Mouse (Mus musculus) limb, embryonic 13.5 days (tissue): ENCODE measurements around the gene Kng1. TPM values are rescaled to one million over a fixed set of nuclear protein-coding genes. Genes with fewer than 3 reads are reported as not detected.
"Not testable (repeated sequence)": the region's sequence is repeated elsewhere in the genome, so short reads cannot be mapped to it uniquely, and the experiment has no call there.

ENCODE experiments used
- ATAC-seq: fragments of 200-750 bp; cut with Nextera tagmentation; 2 replicates; pipeline ENCODE4 v1.8.0; 2017; ENCODE audit warnings: low read depth, moderate number of reproducible peaks, moderate TSS enrichment; ENCODE audit not compliant: low FRiP score
- H3K27ac ChIP-seq: fragments of 300-500 bp; sonication (generic); 2 replicates; pipeline ENCODE4 v1.5.1; 2015; ENCODE audit warnings: inconsistent platforms, mild to moderate bottlenecking, moderate library complexity
- H3K27me3 ChIP-seq: fragments of 300-500 bp; sonication (generic); 2 replicates; pipeline ENCODE4 v1.6.1; 2015; ENCODE audit warnings: mild to moderate bottlenecking, inconsistent platforms
- H3K36me3 ChIP-seq: fragments of 300-500 bp; sonication (generic); 2 replicates; pipeline ENCODE4 v1.6.1; 2015; ENCODE audit warnings: inconsistent platforms, mild to moderate bottlenecking, moderate library complexity
- H3K4me1 ChIP-seq: fragments of 300-500 bp; sonication (generic); 2 replicates; pipeline ENCODE4 v1.6.1; 2015; ENCODE audit warnings: inconsistent platforms
- H3K4me2 ChIP-seq: fragments of 300-500 bp; sonication (generic); replicated peaks from 2 replicates; pipeline ENCODE4 v1.6.1; 2015; ENCODE audit warnings: inconsistent platforms, mild to moderate bottlenecking, moderate library complexity
- H3K4me3 ChIP-seq: fragments of 300-500 bp; sonication (generic); 2 replicates; pipeline ENCODE4 v1.5.1; 2015; ENCODE audit warnings: moderate library complexity, mild to moderate bottlenecking, inconsistent platforms
- H3K9ac ChIP-seq: fragments of 300-500 bp; sonication (generic); 2 replicates; pipeline ENCODE4 v1.6.1; 2015; ENCODE audit warnings: mild to moderate bottlenecking, inconsistent platforms
- H3K9me3 ChIP-seq: fragments of 300-500 bp; sonication (generic); 2 replicates; pipeline ENCODE4 v1.6.1; 2016; ENCODE audit warnings: inconsistent platforms
- WGBS: fragments of 180-500 bp; shearing (Covaris S2); methylation state at CpG from one replicate; pipeline ENCODE4 v1.1.7; 2015; 5-methylcytosine and 5-hydroxymethylcytosine counted together
- polyA plus RNA-seq: library from polyadenylated mRNA; unstranded; fragments of >200 nt; fragmentation: Nextera tagmentation; extraction: Ambion mirVana; gene quantifications from 2 replicates; pipeline ENCODE4 v1.2.1, GENCODE M21; 2015

Gene Kng1
- polyA plus RNA-seq, 1 experiment from 2014 or later: 0.15 TPM

- WGBS: 15% methylated on average over 4 of the region's 4 CpGs
- Histone ChIP-seq H3K9ac (no peak overlapping the region), H3K4me3 (no peak overlapping the region), H3K27me3 (no peaks in the 10 kb centered on the region), H3K27ac (no peak overlapping the region), H3K36me3 (no peaks in the 10 kb centered on the region), H3K4me2 (no peak overlapping the region), H3K9me3 (no peaks in the 10 kb centered on the region), H3K4me1 (no peaks in the 10 kb centered on the region)
- no peak for ATAC-seq
These were observed 16.8 kb upstream of the Kng1 start for GRCm38 (mm10) chr16:23040876-23041275.

- H3K9me3 ChIP-seq: no peaks in the 10 kb centered on the region
- no peaks in the 10 kb centered on the region for H3K27me3 ChIP-seq
- no peaks in the 10 kb centered on the region for H3K36me3 ChIP-seq
- 61% methylated on average over 5 of the region's 5 CpGs for WGBS
- H3K4me2 ChIP-seq: no peak overlapping the region
- no peaks in the 10 kb centered on the region for H3K4me1 ChIP-seq
- H3K4me3 ChIP-seq: no peak overlapping the region
- H3K27ac ChIP-seq: no peak overlapping the region
- no peak overlapping the region for H3K9ac ChIP-seq
- no peak for ATAC-seq
These were observed 11.3 kb upstream of the Kng1 start for GRCm38 (mm10) chr16:23046319-23046718.

GRCm38 (mm10) chr16:23059630-23060029 is 2.0 kb downstream of the Kng1 start:
- not testable (repeated sequence) for H3K9ac ChIP-seq, H3K27ac ChIP-seq, H3K9me3 ChIP-seq, H3K36me3 ChIP-seq, H3K27me3 ChIP-seq, ATAC-seq, H3K4me2 ChIP-seq, H3K4me3 ChIP-seq, H3K4me1 ChIP-seq
- 69% methylated on average over 4 of the region's 4 CpGs for WGBS

- not testable (repeated sequence) for H3K9ac ChIP-seq, H3K4me2 ChIP-seq
- WGBS: 83% methylated on average over 5 of the region's 5 CpGs
These were observed 3.2 kb downstream of the Kng1 start for GRCm38 (mm10) chr16:23060781-23061325.

GRCm38 (mm10) chr16:23077516-23077915 is 19.9 kb downstream of the Kng1 start:
- not testable (repeated sequence) for H3K4me2 ChIP-seq, H3K27ac ChIP-seq
- WGBS: 88% methylated on average over 6 of the region's 6 CpGs

More at GRCm38 (mm10) chr16:23060781-23061325, 3.2 kb downstream of the Kng1 start:
- H3K4me1 ChIP-seq, H3K9me3 ChIP-seq, H3K27ac ChIP-seq, H3K36me3 ChIP-seq, H3K4me3 ChIP-seq, H3K27me3 ChIP-seq, ATAC-seq: not testable (repeated sequence)

GRCm38 (mm10) chr16:23087159-23087558 is 29.5 kb downstream of the Kng1 start:
- H3K36me3 ChIP-seq, H3K4me3 ChIP-seq, H3K27me3 ChIP-seq, ATAC-seq, H3K9me3 ChIP-seq, H3K9ac ChIP-seq, H3K4me2 ChIP-seq, H3K27ac ChIP-seq, H3K4me1 ChIP-seq: not testable (repeated sequence)
- 81% methylated on average over 8 of the region's 8 CpGs for WGBS

More at GRCm38 (mm10) chr16:23077516-23077915, 19.9 kb downstream of the Kng1 start:
- H3K36me3 ChIP-seq, H3K9me3 ChIP-seq, H3K4me1 ChIP-seq, ATAC-seq, H3K9ac ChIP-seq, H3K27me3 ChIP-seq, H3K4me3 ChIP-seq: not testable (repeated sequence)

- H3K4me1 ChIP-seq, H3K27me3 ChIP-seq, H3K36me3 ChIP-seq, ATAC-seq, H3K27ac ChIP-seq, H3K4me2 ChIP-seq, H3K9ac ChIP-seq, H3K4me3 ChIP-seq, H3K9me3 ChIP-seq: not testable (repeated sequence)
- 54% methylated on average over 4 of the region's 4 CpGs for WGBS
These were observed 30.0 kb downstream of the Kng1 start for GRCm38 (mm10) chr16:23087712-23088111.

GRCm38 (mm10) chr16:23088491-23088890 is 30.8 kb downstream of the Kng1 start:
- H3K4me2 ChIP-seq, H3K27me3 ChIP-seq, ATAC-seq, H3K4me1 ChIP-seq, H3K4me3 ChIP-seq, H3K9ac ChIP-seq, H3K9me3 ChIP-seq, H3K36me3 ChIP-seq, H3K27ac ChIP-seq: not testable (repeated sequence)
- 87% methylated on average over 1 of the region's 1 CpGs for WGBS

- not testable (repeated sequence) for H3K36me3 ChIP-seq, H3K4me2 ChIP-seq, ATAC-seq, H3K9ac ChIP-seq, H3K27ac ChIP-seq, H3K4me1 ChIP-seq, H3K4me3 ChIP-seq, H3K9me3 ChIP-seq, H3K27me3 ChIP-seq
These were observed 33.7 kb downstream of the Kng1 start for GRCm38 (mm10) chr16:23091345-23091744.

- Histone ChIP-seq H3K9ac (no peak overlapping the region), H3K9me3 (no peaks in the 10 kb centered on the region), H3K27ac (no peak overlapping the region), H3K36me3 (no peaks in the 10 kb centered on the region), H3K4me1 (no peaks in the 10 kb centered on the region), H3K4me2 (no peak overlapping the region), H3K27me3 (no peaks in the 10 kb centered on the region), H3K4me3 (no peak overlapping the region)
- WGBS: 80% methylated on average over 13 of the region's 13 CpGs
- no peak for ATAC-seq
These were observed 35.8 kb downstream of the Kng1 start for GRCm38 (mm10) chr16:23093321-23093953.

GRCm38 (mm10) chr16:23094136-23094535 is 36.5 kb downstream of the Kng1 start:
- Histone ChIP-seq H3K27me3 (no peaks in the 10 kb centered on the region), H3K9me3 (no peaks in the 10 kb centered on the region), H3K4me1 (no peaks in the 10 kb centered on the region), H3K9ac (no peak overlapping the region), H3K4me3 (no peak overlapping the region), H3K4me2 (no peak overlapping the region), H3K27ac (no peak overlapping the region), H3K36me3 (no peaks in the 10 kb centered on the region)
- ATAC-seq: no peak
- 91% methylated on average over 6 of the region's 6 CpGs for WGBS

- H3K27ac ChIP-seq, H3K4me2 ChIP-seq, H3K4me1 ChIP-seq, H3K27me3 ChIP-seq, ATAC-seq, H3K9ac ChIP-seq, H3K4me3 ChIP-seq, H3K9me3 ChIP-seq, H3K36me3 ChIP-seq: not testable (repeated sequence)
- 91% methylated on average over 5 of the region's 5 CpGs for WGBS
These were observed 37.9 kb downstream of the Kng1 start for GRCm38 (mm10) chr16:23095581-23095980.

GRCm38 (mm10) chr16:23096886-23097285 is 39.2 kb downstream of the Kng1 start:
- not testable (repeated sequence) for H3K27ac ChIP-seq, H3K36me3 ChIP-seq, ATAC-seq, H3K4me2 ChIP-seq, H3K9me3 ChIP-seq, H3K4me1 ChIP-seq, H3K4me3 ChIP-seq, H3K27me3 ChIP-seq, H3K9ac ChIP-seq
- 88% methylated on average over 1 of the region's 1 CpGs for WGBS
